Mouse (Mus musculus): ENCODE data around the gene Uqcrc1.

DNA sequence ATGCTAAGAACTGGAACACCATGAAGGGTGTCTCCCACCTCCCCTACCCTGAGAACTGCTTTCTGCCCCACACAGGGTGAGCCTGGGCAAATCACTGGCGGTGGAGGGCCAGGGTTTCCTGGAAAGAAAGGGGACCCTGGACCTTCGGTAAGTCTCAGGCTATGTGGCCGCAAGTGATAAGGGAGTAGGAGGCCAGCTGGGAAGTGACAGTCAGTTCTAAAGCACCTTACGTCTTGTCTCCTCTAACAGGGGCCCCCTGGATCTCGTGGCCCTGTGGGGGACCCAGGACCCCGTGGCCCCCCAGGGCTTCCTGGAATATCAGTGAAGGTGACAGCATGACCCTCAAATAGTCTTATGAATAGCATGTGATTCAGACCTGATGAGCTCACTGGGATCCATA lies 27.9 kb downstream of the Uqcrc1 start:
- TF ChIP-seq CTCF (IDR thresholded peaks at IDR 0.05; ENCODE audit: extremely low read depth, insufficient read length, insufficient replicate concordance, low read depth, low read length) (no peak), POLR2A (IDR thresholded peaks at IDR 0.05; ENCODE audit: low read depth, low read length) (no peak)
